Mouse (Mus musculus): ENCODE results near the gene Vmp1.

Vmp1 gene

GRCm38 (mm10) chr11:86583313-86583825 lies 100.3 kb downstream of the Vmp1 start:
- no peak for DNase-seq

DNA sequence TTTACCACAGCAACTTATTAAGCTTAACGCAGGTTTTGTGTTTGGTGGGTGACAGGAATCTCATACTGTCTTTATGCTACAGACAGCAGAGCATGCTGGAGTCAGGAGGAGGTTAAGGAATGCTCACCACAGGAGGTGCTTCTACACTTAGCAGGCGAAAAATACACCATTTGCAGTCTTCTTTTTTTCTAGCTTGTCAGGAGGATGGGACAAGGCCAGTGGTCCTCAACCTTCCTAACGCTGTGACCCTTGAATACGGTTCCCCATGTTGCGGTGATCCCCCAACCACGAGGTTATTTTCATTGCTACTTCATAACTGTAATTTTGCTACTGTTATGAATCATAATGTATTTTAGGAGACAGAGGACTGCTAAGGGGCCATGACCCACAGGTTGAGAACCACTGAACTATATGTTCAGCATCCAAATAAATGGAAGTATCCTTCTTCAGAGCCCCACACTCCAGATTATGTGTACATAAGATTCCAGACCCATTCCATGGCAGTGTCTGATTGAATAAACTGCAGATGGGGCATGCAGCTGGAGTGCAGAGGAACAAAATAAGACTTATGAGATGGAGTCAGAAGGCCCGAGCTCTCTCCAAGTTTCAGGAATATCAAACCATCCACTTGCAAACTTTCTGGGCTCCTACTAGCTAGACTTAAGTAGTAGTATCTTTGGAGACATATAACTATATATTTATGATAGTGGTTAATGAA lies 100.9 kb downstream of the Vmp1 start:
- DNase-seq: no peak

- DNase-seq: no peak
Observed at GRCm38 (mm10) chr11:86581943-86582542, 101.6 kb downstream of the Vmp1 start.

GRCm38 (mm10) chr11:86581250-86581753 lies 102.3 kb downstream of the Vmp1 start:
- DNase-seq: no peak

GRCm38 (mm10) chr11:86580319-86581113 lies 103.1 kb downstream of the Vmp1 start:
- no peak for DNase-seq

- no peak for DNase-seq
Observed at GRCm38 (mm10) chr11:86579731-86580318, 103.8 kb downstream of the Vmp1 start.

- DNase-seq: no peak
Observed at GRCm38 (mm10) chr11:86578809-86579730, 104.6 kb downstream of the Vmp1 start.

DNA sequence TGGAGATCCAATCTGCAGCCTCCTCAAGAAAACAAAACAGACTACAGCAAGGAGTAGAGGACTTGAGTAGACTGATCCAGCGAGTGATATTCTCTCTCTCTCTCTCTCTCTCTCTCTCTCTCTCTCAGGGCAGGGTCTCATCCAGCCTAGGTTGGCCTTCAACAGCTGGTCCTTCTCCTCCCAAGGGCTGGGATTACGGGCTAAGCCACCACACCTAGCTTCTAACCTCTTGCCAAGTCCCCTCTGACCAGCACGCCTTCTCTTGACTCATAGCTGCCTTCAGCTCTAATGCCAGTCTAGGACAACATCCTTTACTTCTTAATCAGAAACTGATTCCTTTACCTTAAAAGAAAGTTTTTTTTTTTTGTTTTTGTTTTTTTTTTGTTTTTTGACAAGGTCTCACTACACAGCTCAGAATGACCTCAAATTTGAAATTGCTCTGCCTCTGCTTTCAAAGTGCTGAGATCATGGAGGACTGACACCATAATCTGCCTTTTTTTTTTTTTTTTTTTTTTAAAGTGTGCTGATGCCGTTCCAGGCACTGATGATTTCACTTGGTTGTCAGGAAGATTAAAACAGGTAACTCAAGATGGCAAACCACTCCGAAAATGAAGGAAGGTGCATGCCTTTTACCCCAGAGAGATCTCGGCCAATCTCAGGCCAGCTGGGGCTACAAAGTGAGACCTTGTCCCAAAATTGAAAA lies 105.4 kb downstream of the Vmp1 start:
- DNase-seq: no peak

GRCm38 (mm10) chr11:86577231-86577630 lies 106.4 kb downstream of the Vmp1 start:
- no peak for DNase-seq

- DNase-seq: no peak
Observed at GRCm38 (mm10) chr11:86575632-86576378, 107.8 kb downstream of the Vmp1 start.

DNA sequence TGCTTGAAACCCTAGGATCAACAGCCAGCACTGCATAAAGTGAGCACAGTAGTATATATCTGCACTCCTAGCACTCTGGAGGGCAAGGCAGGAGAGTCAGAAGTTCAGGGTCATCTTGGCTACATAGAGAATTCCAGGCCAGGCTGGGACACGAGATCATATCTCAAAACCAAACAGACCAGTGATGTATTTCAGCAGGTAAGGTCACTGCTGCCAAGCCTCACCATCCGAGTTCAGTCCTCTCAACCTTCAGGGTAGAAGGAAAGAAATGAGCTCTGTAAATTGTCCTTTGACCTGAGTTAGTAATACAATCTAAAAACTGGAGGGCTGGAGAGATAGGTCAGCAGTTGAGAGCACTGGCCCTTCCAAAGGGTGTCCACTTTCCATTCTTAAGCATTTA lies 109.2 kb downstream of the Vmp1 start:
- DNase-seq: no peak

- no peak for DNase-seq
Observed at GRCm38 (mm10) chr11:86573646-86574231, 109.9 kb downstream of the Vmp1 start.

DNA sequence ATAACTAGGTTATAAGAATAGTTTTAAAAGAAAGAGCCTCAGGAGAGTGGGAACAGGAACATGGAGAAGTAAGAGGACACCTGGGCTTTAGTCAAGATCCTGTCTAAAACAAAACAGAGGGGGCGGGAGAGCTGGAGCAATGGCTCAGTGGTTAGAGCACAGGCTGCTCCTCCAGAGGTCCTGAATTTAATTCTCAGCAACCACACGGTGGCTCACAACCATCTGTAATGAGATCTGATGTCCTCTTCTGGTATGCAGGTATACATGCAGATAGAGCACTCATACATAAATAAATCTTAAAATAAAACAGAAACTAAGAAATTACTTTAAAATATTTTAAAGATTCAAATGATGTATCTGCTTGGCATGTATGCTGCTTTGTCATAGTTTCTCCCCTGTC lies 111.0 kb downstream of the Vmp1 start:
- DNase-seq: no peak

DNA sequence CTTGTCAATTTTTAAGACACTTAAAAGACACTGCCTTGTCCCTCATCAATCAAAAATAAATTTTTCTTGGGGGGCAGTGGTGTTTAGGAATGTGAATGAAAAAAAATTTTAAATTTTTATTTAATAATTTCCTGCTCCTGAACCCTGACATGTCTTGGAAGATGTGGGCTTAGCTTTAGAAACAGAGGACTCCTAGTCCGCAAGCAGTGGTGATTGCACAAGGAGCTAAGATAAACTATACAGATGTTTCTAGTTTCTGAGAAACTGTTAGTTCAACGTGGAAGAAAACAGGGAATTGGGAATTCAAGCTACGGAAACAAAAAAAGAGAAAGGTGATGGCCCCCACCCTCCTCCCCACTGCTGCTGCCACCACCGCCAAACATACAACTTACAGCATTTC lies 111.8 kb downstream of the Vmp1 start:
- DNase-seq: no peak

DNA sequence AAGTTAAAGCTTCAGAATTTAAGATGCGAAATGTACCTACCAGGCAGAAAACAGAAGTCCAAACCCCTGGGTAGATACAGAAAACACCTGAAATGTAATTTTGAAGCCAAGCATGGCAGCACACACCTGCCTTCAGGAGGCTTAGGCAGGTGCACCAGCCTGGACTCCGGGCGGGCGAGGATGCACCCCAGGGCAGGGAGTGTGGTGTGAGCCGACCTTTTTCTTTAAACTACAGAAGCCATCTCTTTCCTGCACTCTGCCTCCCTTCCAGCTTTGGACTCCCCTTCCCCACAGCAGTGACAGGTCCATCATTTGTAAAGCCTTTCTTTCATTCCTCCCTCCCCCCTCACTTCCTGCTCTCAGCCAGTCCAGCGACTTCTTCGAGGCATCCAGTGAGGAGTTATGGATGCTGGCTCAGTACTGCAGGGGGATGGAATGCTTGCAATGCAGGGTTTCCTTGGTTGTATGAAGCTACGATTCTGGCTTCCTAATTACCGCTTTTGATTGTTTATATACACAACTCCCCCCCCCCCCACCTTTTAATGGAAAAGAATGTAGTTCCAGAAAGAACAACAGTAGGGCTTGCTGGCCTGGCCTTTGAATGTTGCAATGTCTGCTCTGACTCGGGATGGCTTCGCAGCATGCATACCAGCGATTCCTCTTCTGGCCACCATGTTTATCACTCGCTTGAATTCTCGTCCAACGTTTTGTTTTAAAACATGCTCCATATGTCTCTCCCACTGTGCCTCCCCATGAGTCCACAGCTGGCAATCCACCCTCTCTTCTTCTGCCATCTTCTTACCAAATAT lies 112.4 kb downstream of the Vmp1 start:
- no peak for DNase-seq

DNA sequence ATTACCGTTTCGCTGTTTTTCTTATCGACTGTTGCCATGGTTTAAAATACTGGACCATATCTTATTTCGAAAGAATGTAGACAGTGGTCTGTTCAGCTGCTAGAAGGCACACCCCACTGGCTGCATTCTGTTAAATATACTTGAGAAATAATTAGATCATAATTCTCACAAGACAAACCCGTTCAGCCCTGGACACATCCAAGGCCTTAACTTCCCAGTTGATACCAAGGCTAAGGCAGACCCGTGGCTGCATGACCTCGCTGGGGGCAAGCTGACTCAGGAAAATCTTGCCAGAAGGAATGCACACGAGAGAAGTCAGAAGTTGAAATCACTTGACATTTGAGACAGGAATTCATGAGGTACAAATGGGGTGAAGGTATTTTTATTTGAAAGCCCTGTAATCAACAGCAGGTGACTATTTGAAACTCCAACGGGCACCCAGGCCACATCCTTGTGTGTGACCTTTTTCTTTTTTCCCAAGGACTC lies 113.3 kb downstream of the Vmp1 start:
- DNase-seq: no peak

GRCm38 (mm10) chr11:86568425-86568824 lies 115.2 kb downstream of the Vmp1 start:
- DNase-seq: no peak

DNA sequence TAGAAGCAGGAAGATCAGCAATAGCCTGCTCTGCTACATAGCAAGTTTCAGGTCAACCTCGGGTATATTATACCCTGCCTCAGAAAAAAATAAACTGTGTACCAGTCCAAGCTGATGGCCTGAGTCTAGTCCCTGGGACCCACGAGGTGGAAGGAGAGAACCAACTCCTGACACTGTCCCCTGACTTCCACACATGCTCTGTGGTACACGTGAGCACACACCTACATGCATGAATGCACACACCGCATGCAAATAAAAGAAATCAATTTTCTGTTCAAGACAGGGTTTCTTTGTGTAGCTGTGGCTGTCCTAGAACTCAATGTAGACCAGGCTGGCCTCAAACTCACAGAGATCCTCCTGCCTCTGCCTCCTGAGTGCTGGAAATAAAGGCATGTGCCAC lies 125.4 kb downstream of the Vmp1 start:
- DNase-seq: no peak

DNA sequence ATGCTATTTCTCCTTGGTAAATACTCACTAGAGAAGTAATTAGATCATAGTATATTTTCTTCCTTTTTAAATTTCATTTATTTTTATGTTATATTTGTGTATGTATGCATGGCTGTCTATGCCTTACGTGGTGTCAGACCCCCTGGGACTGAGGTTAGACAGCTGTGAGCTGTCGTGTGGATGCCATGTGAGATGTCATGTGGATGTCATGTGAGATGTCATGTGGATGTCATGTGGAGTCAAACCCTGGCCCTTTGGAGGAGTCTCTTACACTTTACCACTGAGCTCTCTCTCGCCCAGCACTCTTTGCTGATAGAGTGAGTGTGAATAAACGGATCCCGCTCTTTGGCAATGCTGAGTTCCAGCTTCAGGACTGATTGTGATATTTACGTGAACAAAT lies 130.1 kb downstream of the Vmp1 start:
- DNase-seq: no peak
